Mouse (Mus musculus): Measurements from ENCODE around the gene Tmco4.
"Not testable (repeated sequence)": the region's sequence is repeated elsewhere in the genome, so short reads cannot be mapped to it uniquely, and the experiment has no call there.

Tmco4 gene

DNA sequence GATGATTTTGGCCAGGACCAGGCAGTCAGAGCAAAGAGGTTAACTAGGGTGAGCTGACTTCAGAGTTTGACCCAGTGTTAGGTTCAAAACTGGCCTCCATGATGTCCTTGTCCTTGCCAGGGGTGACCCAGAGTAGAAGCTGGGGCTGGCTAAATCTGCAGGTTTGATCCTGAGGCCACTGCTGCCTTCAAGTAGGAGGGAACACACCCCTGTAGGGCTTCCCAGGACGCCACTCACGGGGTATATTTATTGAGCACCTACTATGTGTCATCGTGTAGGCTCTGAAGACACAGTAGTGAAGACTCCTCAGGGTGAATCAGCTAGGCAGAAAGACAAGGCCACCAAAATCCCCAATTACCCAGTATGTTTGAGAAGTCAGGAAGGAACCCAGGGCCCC, 1.0 kb downstream of the Tmco4 start:
- no peak for DNase-seq (ENCODE audit: low read depth, low spot score)

DNA sequence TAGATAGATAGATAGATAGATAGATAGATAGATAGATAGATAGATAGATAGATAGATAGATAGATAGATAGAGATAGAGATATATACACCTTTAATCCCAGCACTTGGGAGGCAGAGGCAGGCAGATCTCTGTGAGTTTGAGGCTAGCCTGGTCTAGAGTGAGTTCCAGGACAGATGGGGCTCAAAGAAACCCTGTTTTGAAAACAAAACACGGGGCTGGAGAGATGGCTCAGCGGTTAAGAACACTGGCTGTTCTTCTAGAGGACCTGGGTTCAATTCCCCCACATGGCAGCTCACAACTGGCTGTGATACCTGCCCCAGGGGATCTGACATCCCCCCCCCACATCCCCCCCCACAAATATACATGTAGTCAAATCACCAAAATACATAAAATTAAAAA, 1.9 kb downstream of the Tmco4 start:
- DNase-seq (ENCODE audit: low read depth, low spot score) = not testable (repeated sequence)

- no peak for DNase-seq (ENCODE audit: low read depth, low spot score)
Observed at GRCm38 (mm10) chr4:138975194-138975593, 2.5 kb downstream of the Tmco4 start.

DNA sequence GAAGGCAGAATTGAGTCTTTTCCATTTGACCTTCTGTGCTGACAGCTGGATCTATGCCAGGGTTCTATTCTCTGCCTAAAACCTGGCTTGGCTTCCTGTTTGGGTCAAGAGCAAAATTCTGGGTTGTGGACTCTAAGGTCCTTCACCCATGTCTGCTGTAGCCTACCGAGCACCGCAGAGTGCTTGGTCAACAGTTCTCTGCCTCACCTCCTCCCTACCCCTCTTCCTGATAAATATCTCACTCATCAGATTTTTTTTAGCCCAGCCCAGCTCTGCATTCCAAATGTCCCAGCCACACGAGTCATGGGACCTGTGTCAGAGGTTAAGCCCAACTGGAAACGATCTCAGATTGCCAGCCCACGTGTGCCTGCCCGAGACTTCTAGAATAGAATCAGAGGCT, 3.4 kb downstream of the Tmco4 start:
- no peak for DNase-seq (ENCODE audit: low read depth, low spot score)

DNA sequence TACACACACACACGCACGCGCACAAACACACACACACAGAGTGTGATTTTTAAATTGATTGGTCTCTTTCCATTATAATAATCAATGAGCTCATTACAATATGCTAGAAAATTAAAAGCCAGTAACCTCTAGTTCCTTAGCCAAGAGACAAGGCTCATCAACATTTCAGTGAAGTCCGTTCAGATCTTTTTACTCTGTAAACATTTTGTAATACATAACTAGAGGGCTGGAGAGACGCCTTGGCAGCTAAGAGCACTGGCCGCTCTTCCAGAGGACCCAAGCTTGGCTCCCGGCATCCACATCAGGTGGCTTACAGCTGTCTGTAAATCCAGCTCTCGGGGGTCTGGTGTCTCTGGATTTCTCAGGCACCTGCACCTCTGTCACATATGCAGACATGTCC, 7.3 kb downstream of the Tmco4 start:
- DNase-seq (ENCODE audit: low read depth, low spot score) = no peak

GRCm38 (mm10) chr4:138980771-138981420, 8.2 kb downstream of the Tmco4 start:
- DNase-seq (ENCODE audit: low read depth, low spot score) = no peak

DNA sequence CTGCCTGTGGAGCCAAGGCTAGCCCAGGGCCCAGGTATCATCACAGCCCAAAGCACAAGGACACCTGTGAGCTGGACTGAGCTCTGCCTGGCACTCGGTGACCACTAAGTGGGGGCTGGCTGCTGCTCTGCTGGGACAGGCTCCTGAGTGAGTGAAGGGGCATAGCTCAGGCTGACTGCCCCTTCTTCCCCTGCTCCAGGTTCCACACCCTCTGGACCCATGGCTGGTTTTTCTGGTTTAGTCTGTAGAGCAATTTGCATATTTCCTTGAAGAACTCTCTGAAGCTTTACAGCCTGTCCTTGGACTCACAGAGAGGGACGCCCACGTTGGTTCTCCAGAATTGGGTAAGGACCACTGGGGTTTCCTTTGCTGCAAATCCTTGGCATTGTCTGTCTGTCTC, 10.7 kb downstream of the Tmco4 start:
- DNase-seq (ENCODE audit: low read depth, low spot score) = no peak

DNA sequence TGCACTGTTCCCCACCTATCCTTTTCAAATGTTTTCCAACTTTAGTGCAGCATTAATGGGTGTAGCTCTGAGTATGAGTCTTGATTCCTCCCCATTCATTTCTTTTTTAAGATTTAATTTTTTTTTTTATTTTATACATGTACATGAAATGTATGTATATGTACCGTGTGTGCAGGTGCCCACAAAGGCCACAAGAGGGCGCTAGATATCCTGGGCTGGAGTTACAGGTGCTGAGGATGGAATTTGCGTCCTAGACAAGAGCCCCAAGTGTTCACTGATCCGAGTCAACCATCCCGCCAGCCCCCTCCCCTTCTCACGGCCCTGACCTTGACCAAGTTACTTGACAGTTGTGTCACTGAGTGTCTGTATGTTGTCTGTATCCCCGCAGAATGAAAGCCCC, 12.1 kb downstream of the Tmco4 start:
- DNase-seq (ENCODE audit: low read depth, low spot score) = no peak

GRCm38 (mm10) chr4:138986280-138986679, 13.6 kb downstream of the Tmco4 start:
- no peak for DNase-seq (ENCODE audit: low read depth, low spot score)

GRCm38 (mm10) chr4:138994389-138994788, 21.7 kb downstream of the Tmco4 start:
- DNase-seq (ENCODE audit: low read depth, low spot score) = no peak

DNA sequence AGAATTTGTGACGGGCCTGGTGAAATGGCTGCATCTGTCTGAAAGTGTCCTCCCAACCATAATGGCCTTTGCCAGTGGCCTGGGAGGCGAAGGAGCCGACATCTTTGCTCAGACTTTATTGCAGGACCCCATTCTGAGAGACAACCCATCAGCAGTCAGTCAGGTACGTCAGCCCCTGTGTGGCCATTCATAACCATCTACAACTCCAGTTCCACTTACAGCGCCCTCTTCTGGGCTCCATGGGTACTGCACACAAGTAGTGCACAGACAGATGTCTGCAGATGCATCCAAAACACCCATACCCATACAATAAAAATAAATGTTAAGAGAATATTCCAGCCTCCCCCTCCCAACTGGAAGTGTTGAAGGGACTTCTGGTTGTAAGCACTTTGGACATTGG, 23.7 kb downstream of the Tmco4 start:
- DNase-seq (ENCODE audit: low read depth, low spot score) = no peak

DNA sequence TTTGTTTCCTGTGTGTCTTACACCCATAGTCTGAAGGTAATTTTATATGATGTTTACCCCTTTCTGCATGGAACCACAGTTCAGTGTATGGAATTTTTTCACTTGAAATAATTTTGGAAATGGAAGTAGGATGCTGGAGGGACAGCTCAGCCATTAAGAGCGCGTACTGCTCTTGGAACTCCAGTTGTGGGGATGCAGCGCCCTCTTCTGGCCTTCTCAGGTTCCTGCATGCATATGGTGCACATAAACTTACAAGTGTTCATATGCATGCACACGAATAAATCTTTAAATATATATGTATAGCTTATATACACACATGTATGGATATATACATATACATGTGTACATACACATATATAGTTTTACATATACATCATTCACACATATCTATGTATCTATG, 24.4 kb downstream of the Tmco4 start:
- DNase-seq (ENCODE audit: low read depth, low spot score) = no peak

DNA sequence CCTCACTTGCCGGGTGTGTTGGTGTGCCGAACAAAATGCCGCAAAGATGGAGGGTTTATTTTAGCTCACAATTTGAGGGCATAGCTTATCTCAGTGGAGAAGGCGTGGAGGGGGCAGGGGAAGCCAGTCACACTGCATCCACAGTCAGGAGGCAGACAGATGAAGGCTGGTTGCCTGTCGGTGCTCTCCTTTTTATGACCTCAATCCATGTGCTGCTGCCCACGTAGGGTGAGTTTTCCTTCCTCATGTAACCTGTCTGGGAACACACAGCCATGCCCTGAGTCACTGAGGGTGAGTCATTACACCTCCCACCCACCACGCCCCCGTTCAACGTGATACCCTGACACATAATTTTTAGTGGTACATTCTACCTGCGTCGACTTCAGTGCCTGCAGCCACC, 25.9 kb downstream of the Tmco4 start:
- no peak for DNase-seq (ENCODE audit: low read depth, low spot score)

DNA sequence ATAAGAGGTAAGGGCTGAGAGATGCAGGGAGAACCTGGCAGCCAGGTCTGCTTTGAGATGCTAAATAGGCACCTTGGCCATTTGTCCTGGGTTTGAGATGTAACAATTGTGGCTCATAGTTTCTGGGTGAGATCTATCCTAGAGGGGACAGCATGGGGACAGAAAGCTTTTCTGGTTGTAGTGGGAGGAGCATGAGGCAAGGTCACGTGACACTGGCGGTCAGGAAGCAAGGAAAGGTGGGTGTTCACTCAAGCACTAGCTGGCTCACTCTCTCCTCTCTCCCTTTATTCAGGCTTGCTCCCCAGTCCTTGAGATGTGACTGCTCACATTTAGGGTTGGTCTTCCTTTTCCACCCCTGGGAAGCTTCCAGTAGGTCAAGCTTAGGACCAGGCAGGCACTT, 28.3 kb downstream of the Tmco4 start:
- no peak for DNase-seq (ENCODE audit: low read depth, low spot score)

DNA sequence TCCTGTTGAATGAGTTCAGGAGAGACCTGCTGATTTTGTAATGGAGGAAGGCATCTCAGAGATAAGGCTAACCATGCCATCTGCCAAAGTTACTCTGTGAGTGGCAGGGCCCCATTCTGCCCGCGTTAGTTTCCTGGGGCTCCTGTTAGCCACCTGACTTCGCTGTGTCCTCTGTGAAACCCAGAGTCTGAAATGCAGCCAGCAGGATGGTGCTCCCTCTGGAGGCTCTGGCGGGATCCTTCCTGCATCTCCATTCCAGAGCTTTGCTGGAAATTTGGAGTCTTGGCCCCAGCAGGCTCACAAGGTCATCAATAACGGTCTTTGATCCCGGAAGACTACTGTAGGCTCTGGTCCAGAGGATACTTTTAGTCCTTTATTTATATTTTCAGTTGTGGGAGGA, 28.7 kb downstream of the Tmco4 start:
- DNase-seq (ENCODE audit: low read depth, low spot score) = no peak

DNA sequence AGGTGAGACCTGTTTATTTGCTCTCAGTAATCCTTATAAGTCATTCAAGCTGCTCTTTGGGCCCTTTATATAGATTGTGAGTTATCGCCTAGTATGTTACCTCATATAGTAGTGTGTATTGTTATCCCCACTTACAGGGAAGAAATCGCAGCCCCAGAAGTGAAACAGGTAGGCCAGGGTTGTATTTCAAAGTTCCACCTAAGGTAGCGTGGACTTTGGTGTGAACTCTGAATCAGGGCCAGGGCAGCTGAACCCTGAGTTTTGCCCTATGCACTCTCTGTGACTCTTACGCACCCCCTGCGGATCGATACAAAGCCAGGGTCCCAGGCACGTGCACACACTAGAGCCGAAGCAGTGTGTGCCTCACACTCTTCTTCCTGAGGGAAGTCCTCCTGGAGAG, 31.4 kb downstream of the Tmco4 start:
- DNase-seq (ENCODE audit: low read depth, low spot score) = no peak

GRCm38 (mm10) chr4:139005214-139005613, 32.5 kb downstream of the Tmco4 start:
- DNase-seq (ENCODE audit: low read depth, low spot score) = no peak

DNA sequence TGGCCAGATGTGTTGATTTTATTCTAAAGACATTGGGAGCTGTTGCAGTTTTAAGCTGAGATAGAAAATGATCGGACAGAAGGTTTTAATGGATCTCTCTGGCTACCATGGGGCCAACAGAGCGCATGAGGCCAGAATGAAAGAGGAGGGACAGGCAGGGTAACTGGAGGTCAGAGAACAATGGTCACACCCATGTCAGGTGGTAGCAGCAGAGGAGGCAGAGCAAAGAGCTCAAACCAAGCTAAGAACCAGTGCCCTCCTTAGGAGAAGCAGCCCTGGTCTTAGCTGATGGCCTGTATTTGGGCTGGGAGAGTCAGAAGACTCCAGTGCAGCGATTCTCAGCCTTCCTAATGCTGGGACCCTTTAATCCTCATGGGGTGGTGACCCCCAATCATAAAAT, 34.7 kb downstream of the Tmco4 start:
- DNase-seq (ENCODE audit: low read depth, low spot score) = no peak

DNA sequence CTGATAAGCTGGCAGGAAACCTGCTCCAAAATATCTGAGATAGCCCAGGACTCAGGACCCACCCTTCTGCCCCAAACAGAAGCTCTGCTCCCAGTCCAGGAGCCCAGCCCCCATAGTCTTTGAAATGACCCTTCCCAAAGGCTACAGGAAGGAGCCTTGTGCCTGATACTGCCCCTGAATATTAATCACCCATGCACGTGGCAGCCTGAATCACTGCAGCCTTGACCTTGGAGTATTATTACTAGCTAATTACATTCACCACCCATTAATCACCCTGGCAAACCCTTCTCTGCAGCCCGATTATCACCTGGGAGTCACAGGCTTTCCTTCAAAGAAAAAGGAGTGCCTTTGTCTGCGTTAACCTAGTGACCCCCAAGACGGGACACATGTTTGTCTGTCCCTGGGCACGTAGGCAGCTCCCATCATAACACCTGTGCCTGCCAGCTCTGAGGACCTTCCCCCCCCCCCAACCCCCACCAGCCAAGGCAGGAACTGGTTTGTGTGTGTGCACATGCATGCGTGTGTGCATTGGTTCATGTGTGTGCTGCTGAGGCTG, 35.4 kb downstream of the Tmco4 start:
- DNase-seq (ENCODE audit: low read depth, low spot score) = no peak

- DNase-seq (ENCODE audit: low read depth, low spot score) = no peak
Observed at GRCm38 (mm10) chr4:139011201-139011702, 38.6 kb downstream of the Tmco4 start.

DNA sequence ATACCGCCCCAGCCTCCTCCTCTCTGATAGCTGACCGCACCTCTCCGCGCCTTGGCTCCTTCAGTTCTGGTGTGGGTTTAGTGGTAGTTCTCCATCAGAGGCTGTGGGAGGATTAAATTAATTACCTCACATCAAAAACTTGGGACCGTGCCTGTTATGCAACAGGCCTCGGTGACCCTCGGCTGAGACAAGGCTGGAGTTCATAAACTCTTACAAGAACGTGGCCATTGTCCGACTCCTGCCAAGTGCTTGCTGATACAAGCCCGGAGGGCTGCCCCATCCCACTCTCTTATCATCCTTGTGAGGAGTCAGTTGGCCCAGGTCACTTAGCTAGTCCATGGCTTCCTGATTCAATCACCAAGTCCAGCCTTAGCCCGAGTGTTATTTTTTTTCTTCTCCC, 40.6 kb downstream of the Tmco4 start:
- DNase-seq (ENCODE audit: low read depth, low spot score) = no peak

GRCm38 (mm10) chr4:139014793-139015192, 42.1 kb downstream of the Tmco4 start:
- no peak for DNase-seq (ENCODE audit: low read depth, low spot score)

- no peak for DNase-seq (ENCODE audit: low read depth, low spot score)
Observed at GRCm38 (mm10) chr4:139018388-139018787, 45.7 kb downstream of the Tmco4 start.

GRCm38 (mm10) chr4:139018976-139019375, 46.3 kb downstream of the Tmco4 start:
- DNase-seq (ENCODE audit: low read depth, low spot score) = no peak
